Mouse (Mus musculus): Measurements from ENCODE around the gene Npcd.
"Not testable (repeated sequence)": the region's sequence is repeated elsewhere in the genome, so short reads cannot be mapped to it uniquely, and the experiment has no call there.

Npcd gene

GRCm38 (mm10) chr15:79830388-79830787 lies 3.6 kb downstream of the Npcd start:
- no peak for DNase-seq (ENCODE audit: low read depth, low spot score)

GRCm38 (mm10) chr15:79829431-79829830 lies 4.6 kb downstream of the Npcd start:
- no peak for DNase-seq (ENCODE audit: low read depth, low spot score)

GRCm38 (mm10) chr15:79828366-79829035 lies 5.5 kb downstream of the Npcd start:
- no peak for DNase-seq (ENCODE audit: low read depth, low spot score)

GRCm38 (mm10) chr15:79827778-79828210 lies 6.2 kb downstream of the Npcd start:
- DNase-seq (ENCODE audit: low read depth, low spot score) = no peak

- DNase-seq (ENCODE audit: low read depth, low spot score) = no peak
Observed at GRCm38 (mm10) chr15:79827061-79827777, 6.8 kb downstream of the Npcd start.

- no peak for DNase-seq (ENCODE audit: low read depth, low spot score)
Observed at GRCm38 (mm10) chr15:79826221-79826935, 7.7 kb downstream of the Npcd start.

- peak; percentile 74 for DNase-seq (ENCODE audit: low read depth, low spot score)
Observed at GRCm38 (mm10) chr15:79825146-79825825, 8.8 kb downstream of the Npcd start.

GRCm38 (mm10) chr15:79823588-79824280 lies 10.3 kb downstream of the Npcd start:
- no peak for DNase-seq (ENCODE audit: low read depth, low spot score)

- DNase-seq (ENCODE audit: low read depth, low spot score) = no peak
Observed at GRCm38 (mm10) chr15:79822265-79823199, 11.5 kb downstream of the Npcd start.

- no peak for DNase-seq (ENCODE audit: low read depth, low spot score)
Observed at GRCm38 (mm10) chr15:79818325-79818724, 15.7 kb downstream of the Npcd start.

- DNase-seq (ENCODE audit: low read depth, low spot score) = no peak
Observed at GRCm38 (mm10) chr15:79813666-79814258, 20.3 kb downstream of the Npcd start.

GRCm38 (mm10) chr15:79812840-79813239 lies 21.2 kb downstream of the Npcd start:
- not testable (repeated sequence) for DNase-seq (ENCODE audit: low read depth, low spot score)

- DNase-seq (ENCODE audit: low read depth, low spot score) = no peak
Observed at GRCm38 (mm10) chr15:79810997-79811396, 23.0 kb downstream of the Npcd start.

- DNase-seq (ENCODE audit: low read depth, low spot score) = no peak
Observed at GRCm38 (mm10) chr15:79810061-79810460, 24.0 kb downstream of the Npcd start.

- DNase-seq (ENCODE audit: low read depth, low spot score) = no peak
Observed at GRCm38 (mm10) chr15:79808658-79809057, 25.4 kb downstream of the Npcd start.

GRCm38 (mm10) chr15:79808114-79808513 lies 25.9 kb downstream of the Npcd start:
- no peak for DNase-seq (ENCODE audit: low read depth, low spot score)

GRCm38 (mm10) chr15:79807050-79807449 lies 27.0 kb downstream of the Npcd start:
- DNase-seq (ENCODE audit: low read depth, low spot score) = no peak

GRCm38 (mm10) chr15:79805246-79805645 lies 28.8 kb downstream of the Npcd start:
- no peak for DNase-seq (ENCODE audit: low read depth, low spot score)

GRCm38 (mm10) chr15:79804352-79805071 lies 29.5 kb downstream of the Npcd start, which contains the start of gene Nptxr:
Gene Nptxr, minus strand, starts transcription at chr15:79804766.
- no peak for DNase-seq (ENCODE audit: low read depth, low spot score)

Data from WW6 (cell line).